Mouse (Mus musculus): ENCODE data around the gene Dnttip1. TPM values are rescaled to one million over a fixed set of nuclear protein-coding genes. Genes with fewer than 3 reads are reported as not detected.
"Not testable (repeated sequence)": the region's sequence is repeated elsewhere in the genome, so short reads cannot be mapped to it uniquely, and the experiment has no call there.

Gene Dnttip1
- total RNA-seq (2021): 10 to 100 TPM; 36.6 to 39.3 TPM

DNA sequence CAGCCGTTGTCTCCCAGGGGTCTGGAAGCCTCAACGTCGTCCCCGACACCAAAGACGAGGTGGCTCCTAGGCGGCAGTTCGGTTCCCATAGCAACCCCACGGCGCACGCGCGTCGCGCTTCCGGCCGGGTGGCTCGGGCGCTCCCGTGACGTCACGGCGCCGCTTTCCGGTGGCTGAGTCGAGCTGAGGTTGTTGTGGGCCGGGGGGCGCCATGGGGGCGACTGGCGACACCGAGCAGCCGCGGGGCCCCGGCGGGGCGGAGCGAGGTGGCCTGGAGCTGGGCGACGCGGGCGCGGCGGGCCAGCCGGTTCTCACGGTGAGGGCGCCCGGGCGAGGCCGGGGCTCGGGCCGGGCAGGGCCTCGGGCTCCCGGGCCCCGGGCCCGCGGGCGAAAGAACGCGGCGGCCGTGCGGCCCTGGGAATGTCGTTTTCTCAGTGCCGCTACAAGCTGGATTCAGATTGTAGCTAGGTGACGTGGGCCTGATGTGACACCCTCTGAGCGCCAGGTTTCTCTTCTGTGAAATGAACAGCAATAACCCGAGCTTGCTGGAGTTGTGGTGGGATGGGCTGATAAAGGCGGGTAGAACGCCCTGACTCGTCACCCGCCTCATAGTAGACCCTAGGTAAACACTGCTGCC is at the start of gene Dnttip1, which contains the start of gene Wfdc3:
Gene Dnttip1 (plus strand): TSS at position 141 of the 637 bp plus-strand sequence.
Gene Wfdc3 (minus strand): TSS at position 89 of the 637 bp plus-strand sequence.
- intact Hi-C loops (cut with DNase I): no loop called here
- DNase-seq (ENCODE audit: low spot score in 2 of 2): peak; percentile 96 to 97

DNA sequence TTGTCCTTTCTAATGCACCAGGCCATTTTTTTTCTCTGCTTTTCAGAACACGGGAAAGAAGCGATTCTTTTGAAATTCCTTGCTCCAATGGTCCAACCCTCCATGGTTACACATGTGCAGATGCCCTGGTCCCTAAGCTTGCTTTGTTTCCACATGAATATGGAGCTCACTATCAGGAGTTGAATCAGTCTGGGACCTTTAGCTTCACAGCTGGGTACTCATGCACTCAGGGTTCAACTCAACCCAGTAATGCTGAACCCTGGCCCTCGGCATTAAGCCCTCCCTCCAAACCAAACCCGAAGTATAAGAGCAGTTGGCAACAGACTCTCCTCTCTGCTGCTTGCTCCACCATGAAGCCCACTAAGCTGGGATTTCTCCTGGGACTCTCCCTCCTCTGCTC is 47.6 kb upstream of the Dnttip1 start, which contains the start of gene Spint4:
Gene Spint4 (plus strand): TSS at position 301 of the 400 bp plus-strand sequence.
- intact Hi-C loops (cut with DNase I): no loop called here
- no peak for DNase-seq (ENCODE audit: low spot score in 2 of 2)

DNA sequence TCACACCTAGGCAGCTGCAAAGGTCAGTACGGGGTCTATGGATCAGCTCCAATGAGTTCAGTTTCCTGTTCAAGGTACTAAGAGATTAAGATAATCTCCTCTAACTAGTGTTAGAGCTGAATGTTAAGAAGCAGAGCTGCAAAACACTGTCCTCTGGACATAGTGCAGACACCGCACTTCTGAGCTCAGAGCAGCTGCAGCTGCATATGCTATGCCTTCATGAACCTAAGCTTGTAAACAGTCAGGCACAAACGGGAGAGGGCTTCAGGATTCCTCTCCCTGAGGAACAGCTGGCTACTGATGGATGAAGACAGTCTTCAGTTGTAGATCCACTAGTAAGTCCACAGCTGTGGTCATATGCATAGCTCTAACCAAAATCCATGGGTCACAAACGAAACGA is 44.8 kb upstream of the Dnttip1 start:
- DNase-seq (ENCODE audit: low spot score in 2 of 2): no peak
- intact Hi-C loops (cut with DNase I): no loop called here

DNA sequence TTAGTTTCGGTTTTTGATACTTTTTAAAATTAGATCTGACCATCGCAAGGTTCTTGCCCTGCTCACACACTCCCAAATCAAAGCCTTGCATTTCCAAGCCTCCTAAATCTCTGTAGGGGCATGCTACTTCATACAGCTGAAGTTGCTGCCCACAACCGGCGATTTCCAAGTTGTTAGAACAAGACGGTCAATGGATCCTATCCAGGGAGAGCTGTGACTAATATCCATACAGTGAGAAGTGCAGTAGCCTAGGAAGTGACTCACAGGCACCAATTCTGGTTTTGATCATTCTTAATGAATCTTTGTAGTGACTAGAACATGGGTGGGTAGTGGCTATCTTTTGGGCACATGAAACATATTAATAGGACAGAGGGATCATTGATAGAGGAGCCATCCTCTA is 44.0 kb upstream of the Dnttip1 start:
- peak in 1 of 2 experiments; percentile 12 for DNase-seq (ENCODE audit: low spot score in 2 of 2)
- intact Hi-C loops (cut with DNase I): no loop called here

DNA sequence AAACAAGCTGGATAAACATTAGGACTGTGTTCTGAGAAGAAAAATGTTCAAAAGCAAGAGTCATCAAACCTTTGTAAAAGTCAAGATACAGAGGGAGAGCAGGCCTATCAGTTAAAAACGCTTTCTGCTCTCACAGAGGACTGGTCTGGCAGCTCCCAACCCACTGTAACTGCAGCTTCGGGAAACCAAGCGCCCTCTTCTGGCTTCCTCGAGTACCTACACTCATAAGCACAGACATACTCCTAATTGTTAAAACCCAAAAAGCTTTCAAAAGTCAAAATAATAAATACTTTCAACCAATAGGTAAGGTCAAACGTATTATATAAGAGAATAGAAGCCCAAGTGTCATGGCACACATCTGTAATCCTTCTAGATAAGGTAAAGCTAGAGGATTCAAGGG is 41.5 kb upstream of the Dnttip1 start:
- intact Hi-C loops (cut with DNase I): no loop called here
- no peak for DNase-seq (ENCODE audit: low spot score in 2 of 2)

DNA sequence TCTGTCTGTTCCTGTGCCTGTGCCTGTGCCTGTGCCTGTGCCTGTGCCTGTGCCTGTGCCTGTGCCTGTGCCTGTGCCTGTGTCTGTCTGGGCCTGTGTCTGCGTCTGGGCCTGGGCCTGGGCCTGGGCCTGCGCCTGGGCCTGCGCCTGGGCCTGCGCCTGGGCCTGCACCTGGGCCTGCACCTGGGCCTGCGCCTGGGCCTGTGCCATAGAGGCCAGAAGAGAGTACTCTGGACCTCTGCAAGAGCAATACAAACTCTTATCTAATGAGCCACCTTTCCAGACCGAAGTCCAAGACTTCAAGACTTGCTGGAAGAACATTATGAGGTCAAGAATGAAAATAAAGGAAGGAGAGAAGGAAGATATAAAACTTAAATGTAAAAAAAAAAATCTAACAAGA is 40.5 kb upstream of the Dnttip1 start:
- DNase-seq (ENCODE audit: low spot score in 2 of 2): no peak
- intact Hi-C loops (cut with DNase I): no loop called here

DNA sequence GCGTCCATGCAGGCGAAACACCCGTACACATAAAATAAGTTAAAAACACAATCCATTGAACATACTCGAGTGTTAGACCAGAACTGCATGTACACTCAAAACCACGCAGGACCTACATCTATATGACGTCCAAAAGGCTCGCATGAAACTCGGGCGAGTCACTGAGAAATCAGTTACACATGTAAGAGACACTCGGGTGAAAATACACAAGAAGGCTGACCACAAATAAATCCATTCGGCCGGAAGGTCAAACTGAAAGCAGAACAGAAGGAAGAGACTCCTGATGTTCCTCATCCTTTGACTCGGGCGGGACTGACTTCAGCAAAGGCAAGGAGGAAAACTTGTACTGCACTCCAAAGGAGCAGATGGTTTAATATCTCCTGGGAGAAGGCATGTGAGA is 39.8 kb upstream of the Dnttip1 start:
- DNase-seq (ENCODE audit: low spot score in 2 of 2): no peak
- intact Hi-C loops (cut with DNase I): no loop called here

DNA sequence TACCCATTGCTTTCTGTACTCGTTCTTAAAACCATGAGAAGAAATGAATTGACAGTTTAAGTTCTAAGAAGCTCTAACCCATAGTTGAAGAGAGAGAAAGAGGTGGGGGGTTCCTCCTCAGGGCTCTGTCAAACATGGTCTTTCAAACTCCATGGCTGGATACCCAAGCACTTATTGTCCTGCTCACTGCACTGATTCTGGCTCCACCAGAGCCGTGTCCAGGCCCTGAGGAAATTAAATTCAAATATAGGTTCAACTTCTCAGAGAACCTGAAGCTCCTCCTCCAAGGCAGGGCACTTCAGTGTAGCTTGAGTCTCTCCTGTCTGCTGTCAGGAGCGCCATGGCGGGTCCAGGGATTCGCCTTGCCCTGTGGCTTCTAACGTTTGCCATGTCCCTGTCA is 30.8 kb upstream of the Dnttip1 start, which contains the start of gene Spint5:
Gene Spint5 (plus strand): TSS at position 301 of the 400 bp plus-strand sequence.
- DNase-seq (ENCODE audit: low spot score in 2 of 2): no peak
- intact Hi-C loops (cut with DNase I): no loop called here

DNA sequence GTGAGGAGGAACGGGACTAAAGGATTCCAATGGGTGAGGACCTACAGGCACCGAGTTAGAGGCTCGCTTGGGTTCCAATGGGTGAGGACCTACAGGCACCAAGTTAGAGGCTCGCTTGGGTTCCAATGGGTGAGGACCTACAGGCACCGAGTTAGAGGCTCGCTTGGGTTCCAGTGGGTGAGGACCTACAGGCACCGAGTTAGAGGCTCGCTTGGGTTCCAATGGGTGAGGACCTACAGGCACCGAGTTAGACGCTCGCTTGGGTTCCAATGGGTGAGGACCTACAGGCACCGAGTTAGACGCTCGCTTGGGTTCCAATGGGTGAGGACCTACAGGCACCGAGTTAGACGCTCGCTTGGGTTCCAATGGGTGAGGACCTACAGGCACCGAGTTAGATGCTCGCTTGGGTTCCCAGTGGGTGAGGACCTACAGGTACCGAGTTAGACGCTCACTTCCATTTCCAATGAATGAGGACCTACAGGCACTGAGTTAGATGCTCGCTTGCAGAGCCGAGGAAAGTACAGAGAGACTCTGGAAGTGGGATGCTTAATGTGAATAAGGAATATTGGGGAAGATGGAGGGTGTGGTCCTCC is 29.5 kb upstream of the Dnttip1 start:
- intact Hi-C loops (cut with DNase I); DNase-seq (ENCODE audit: low spot score in 2 of 2): not testable (repeated sequence)

DNA sequence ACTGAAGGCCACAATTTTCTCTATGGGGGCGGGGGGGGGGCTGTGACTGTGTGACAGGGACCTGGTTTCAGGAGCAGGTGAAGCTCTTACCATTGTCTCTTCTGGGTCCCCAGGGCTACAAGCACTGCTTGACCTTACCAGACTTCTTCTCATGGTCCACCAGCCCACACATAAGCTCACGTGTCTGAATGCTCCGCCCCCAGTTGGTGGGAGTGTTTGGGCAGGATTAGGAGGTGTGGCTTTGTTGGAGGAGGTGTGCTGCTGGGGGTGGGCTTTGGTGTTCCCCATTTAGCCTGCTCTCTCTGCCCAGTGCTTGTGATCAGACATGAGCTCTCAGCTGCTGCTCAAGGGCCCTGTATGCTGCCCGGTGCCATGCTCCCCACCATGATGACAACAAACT is 22.5 kb upstream of the Dnttip1 start:
- intact Hi-C loops (cut with DNase I): no loop called here
- no peak for DNase-seq (ENCODE audit: low spot score in 2 of 2)

DNA sequence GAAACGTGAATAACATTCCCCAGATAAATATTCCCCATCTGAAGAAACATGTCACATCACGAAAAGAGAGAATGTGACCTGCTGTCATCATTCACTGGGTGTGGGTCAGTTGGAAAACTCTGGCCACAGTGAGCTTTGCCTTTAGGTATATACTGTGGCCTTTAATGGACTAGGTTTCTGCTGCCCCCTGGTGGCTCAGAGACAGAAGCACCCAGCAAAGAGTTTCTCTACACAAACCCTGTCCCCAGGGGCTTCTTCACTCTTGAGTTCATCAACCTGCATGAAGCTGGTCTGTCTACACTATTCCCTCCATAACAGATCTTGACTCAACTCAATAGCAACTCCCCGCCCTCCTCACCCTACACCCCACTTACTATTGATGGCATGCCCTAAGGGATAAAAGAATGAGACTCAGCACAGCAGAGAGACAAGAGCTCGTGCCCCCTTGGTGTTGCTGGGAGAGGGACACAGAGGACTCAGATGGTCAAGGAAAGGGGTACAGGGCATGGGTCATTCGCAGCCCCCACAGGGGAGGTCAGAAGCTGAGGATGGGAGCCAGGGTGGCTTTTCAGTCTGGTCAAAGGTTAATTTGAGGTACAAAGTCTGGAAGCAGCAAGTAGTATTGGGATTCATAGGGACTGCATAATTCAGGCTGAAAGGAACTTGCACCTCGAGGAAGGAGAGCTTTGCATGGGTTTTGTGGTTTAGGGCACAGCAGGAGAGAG is 19.7 kb upstream of the Dnttip1 start:
- intact Hi-C loops (cut with DNase I): loop anchor here (1.0 to 5.0 kb wide), 3 partner anchors 47 to 309 kb away; partner anchors contain the start of gene Eppin
- peak; percentile 64 to 65 for DNase-seq (ENCODE audit: low spot score in 2 of 2)

DNA sequence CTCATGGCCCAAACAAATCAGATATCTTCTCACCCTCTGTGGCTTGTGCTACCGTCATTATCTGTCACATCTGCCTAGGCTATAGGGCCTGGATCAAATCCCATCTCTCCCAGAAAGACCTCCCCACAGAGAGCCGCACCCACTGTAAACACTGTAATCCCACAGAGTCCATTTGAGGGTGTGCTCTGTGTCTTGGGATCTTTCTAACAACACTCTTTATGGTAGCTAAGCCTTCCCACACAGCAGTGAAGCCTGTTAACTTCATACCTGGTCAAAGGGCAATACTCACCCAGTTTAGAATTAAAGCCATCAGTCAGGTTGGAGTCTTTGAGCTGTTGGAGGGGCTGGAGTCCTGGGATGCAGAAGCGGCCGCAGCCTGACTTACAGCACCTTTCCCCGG is 14.1 kb upstream of the Dnttip1 start:
- DNase-seq (ENCODE audit: low spot score in 2 of 2): no peak

DNA sequence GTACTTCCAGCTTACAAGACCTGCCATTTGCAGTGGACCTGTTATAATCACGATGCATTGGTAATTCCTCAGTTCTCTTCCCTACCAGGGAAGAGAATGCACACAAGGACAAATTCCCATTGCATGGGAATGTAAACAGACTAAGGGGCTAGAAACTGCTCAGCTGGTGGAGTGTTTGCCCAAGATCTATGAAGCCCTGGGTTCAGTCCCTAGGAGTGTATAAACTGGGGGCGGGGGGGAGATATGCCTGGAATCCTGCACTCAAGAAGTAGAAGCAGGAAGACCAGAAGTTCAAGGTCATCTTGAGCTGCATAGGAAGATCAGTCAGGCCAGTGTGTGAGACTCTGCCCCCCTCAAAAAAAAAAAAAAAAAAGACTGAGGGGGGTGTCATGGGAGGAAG is 12.5 kb upstream of the Dnttip1 start:
- DNase-seq (ENCODE audit: low spot score in 2 of 2): no peak
- intact Hi-C loops (cut with DNase I): no loop called here

More for the DNA sequence above, 14.1 kb upstream of the Dnttip1 start:
- intact Hi-C loops (cut with DNase I): no loop called here

DNA sequence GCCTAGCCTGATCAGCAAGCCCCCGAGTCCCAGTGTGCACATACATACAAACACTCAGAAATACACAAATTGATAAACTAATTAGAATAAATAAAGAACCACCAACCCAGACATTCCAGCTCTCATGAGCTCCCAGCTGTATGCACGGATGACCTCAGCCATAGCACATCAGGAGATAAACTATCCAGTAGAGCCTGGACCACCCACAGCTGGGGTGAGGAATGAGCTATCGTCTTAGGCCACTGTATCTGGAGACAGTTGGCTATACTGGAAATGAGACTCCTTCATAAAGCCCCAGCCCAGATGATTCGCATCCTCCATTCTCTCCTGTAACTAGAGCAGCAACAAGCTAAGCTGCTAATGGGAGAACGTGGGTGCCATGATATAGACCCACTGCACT is 10.9 kb upstream of the Dnttip1 start:
- intact Hi-C loops (cut with DNase I): no loop called here
- no peak for DNase-seq (ENCODE audit: low spot score in 2 of 2)

DNA sequence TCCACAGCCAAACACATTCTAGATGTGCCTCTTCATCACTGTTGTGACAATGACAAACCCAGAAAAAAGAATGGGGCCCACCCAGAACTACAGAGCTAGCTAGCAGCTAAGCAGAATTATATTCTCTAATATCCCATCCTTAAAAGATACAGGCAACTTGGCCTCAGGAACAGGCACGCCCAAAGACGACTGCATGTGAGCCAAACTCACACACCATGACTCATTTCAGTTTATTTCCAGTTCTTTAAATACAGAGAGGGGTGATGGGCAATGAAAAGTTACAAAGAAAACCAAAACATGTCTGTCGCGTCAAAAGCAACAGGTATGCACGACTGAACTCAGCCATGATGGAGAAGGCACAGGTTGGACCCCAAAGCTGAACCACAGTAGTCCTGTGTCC is 10.3 kb upstream of the Dnttip1 start:
- peak in 1 of 2 experiments; percentile 21 for DNase-seq (ENCODE audit: low spot score in 2 of 2)
- intact Hi-C loops (cut with DNase I): no loop called here

DNA sequence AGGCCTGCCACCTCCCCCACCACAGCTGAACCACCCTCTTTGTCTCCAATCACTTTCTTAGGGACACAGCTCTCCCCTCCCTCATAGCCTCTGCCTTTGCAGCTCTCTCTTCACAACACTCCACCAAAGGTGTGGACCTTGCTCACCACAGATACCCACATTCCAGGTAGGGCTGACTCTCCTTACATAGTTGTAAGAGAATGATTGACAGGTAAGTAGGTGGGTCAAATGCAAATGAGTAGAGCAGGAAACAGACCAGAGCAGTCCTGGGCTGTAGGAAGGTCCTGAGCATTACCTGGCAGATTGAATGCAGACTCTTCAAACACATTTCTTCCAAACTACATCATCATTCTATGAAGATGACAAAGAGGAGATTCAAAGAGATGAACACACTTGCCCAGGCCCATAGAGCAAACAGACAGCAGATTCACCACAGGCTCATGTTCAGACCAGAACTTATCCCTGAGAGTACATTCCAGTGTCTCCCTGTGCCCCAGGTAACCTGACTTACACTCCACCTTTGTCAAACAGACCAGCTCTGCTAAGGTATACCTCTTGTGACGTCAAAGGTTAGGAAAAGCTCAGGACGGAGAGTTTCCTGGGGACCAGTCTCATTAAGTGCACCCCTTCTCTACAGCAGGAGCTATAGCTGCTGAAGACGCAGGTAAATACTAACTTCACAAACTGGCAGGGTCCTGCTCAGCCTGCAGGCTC is 8.2 kb upstream of the Dnttip1 start:
- no peak for DNase-seq (ENCODE audit: low spot score in 2 of 2)
- intact Hi-C loops (cut with DNase I): no loop called here

DNA sequence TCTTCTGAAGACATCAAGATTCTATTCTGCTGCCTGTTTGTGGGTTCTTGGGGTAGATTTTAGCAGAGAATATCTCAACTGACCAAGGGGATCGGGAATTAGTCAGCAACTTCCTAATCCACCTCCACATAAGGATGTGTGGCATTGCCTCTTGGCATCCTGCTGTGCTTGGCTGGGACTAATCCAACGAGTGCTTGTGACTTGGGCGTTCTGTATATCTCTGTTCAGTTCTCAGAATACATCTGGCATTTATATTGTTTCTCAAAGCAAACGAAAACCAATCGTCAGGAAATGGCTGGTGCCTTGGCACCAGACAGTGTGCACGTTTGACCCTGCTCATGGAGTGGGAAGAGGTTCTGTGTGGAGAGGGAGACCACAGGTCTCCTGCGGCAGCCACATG is 5.9 kb upstream of the Dnttip1 start:
- DNase-seq (ENCODE audit: low spot score in 2 of 2): peak in 1 of 2 experiments; percentile 23
- intact Hi-C loops (cut with DNase I): no loop called here

DNA sequence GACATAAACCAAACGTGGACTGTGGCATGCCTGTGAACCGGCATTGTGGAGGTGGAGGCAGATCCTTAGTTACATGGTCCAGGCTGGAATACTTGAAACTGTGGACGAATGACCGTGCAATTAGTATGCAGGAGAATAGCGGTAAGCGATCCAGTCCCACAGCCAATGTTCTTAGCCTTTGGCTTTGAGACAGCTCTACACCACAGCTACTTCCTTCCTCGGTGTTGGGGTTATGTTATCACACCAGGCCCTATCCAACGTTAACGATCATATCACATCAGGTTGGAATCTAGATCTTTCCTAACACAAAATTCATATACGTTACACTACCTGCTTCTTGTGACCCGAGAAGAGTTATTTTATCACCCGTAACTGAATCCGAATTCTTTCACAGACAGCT is 796 bp upstream of the Dnttip1 start:
- intact Hi-C loops (cut with DNase I): no loop called here
- DNase-seq (ENCODE audit: low spot score in 2 of 2): no peak

DNA sequence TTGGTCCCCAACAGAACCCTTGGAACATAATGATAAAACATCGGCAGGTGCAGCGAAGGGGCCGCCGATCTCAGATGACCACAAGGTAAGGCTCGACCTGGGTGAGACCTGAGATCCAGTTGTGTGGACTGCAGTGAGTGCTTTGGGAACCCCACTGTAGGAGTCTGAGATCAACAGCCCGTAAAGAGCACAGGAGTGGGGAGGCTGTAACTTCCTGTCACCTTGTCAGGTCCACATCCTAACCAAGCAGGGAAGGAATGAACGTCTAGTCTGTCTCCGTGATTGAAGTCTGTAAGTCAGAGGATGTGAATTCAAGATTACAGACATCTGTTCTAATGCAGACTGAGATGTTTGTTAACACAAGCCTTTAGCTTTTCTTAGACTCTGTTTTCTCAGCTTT is 910 bp downstream of the Dnttip1 start:
- intact Hi-C loops (cut with DNase I): no loop called here
- no peak for DNase-seq (ENCODE audit: low spot score in 2 of 2)

DNA sequence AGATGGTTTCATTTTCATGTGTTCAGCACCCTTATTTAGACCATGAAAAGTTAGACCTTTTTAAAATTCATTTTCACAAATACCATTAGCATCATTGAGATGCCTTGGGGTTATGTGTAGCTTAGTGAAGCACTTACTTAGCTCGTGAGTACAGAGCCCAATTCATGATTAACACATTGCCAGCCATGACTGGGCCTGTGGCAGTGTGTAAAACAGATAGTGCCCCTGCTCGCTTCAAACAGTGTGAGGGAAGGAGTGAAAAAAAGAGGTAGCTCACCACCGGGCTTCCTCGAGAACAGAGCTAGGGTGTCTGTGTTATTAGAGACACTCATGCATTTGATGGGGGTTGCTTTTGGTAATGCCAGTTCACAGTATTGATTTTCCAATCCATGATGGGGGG is 2.4 kb downstream of the Dnttip1 start:
- intact Hi-C loops (cut with DNase I): no loop called here
- no peak for DNase-seq (ENCODE audit: low spot score in 2 of 2)
